Mouse (Mus musculus): ENCODE data around the gene Pam16. TPM values are rescaled to one million over a fixed set of nuclear protein-coding genes. Genes with fewer than 3 reads are reported as not detected.

Gene Pam16
- polyA plus RNA-seq, 1 experiment = 121 TPM

DNA sequence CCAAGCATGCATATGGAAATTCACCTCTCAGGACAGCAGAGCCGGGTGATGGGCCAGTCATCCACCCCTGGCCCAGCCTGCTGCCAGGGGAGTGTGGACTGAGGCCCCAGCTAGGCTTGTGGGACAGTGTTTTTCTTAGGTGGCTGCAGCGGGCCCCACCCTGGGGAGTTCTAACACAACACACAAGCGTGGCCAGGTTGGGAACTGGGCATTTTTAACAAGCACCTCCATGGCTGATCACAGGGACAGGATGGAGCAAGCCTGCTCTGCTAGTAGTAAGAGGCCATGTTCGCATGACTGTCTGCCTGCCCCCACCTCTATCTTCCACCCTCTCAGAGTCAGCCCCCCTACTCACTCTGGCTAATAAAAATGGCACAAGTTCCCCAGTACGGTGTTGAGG is 26.7 kb downstream of the Pam16 start:
- TF ChIP-seq CTCF (IDR thresholded peaks at IDR 0.05; ENCODE audit: borderline replicate concordance, extremely low read depth, insufficient read depth, insufficient read length) (no peak), POLR2A (IDR thresholded peaks at IDR 0.05; ENCODE audit: borderline replicate concordance, extremely low read depth, insufficient read depth, insufficient read length, poor library complexity, severe bottlenecking) (no peak)
- DNase-seq (ENCODE audit: low read depth) = no peak

DNA sequence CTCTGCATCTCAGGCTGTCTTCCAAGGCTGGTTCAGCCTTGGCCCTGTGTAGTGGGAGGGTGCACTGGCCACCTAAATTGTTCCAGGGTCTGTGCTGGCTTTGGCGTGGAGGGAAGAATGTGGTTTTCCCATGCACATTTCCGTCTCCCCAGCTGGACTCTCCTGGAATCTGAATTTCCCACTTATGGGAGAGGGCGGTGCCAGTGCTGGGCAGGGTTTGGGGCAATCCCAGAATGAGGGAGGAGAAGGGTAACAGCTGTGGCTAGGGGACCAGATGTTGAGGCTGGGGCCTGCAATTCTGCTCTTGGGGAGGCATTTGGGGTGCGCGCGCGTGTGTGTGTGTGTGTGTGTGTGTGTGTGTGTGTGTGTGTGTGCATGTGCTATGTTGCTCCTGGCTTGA is 27.5 kb downstream of the Pam16 start:
- no peak for TF ChIP-seq CTCF (IDR thresholded peaks at IDR 0.05; ENCODE audit: borderline replicate concordance, extremely low read depth, insufficient read depth, insufficient read length)
- no peak for TF ChIP-seq POLR2A (IDR thresholded peaks at IDR 0.05; ENCODE audit: borderline replicate concordance, extremely low read depth, insufficient read depth, insufficient read length, poor library complexity, severe bottlenecking)
- no peak for DNase-seq (ENCODE audit: low read depth)

DNA sequence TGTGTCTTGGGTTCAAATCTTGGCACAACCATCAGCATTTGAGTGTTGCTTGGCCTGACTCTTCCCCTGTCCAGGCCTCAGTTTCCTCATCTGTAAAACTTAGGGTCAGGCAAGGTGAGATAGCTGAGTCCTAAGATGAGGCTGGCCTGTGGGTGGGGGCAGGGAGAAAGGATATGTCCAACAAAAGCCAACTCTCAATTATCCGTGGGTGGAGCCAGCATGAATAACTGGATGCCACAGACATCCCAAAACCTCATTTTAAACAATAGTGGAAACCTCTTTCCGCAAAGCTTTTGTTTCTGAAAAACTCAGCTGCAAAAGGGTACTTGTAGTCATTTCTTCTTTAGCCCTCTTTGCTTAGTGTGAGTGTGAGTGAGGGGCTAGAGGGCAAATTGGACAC is 28.0 kb downstream of the Pam16 start:
- no peak for DNase-seq (ENCODE audit: low read depth)
- TF ChIP-seq POLR2A (IDR thresholded peaks at IDR 0.05; ENCODE audit: borderline replicate concordance, extremely low read depth, insufficient read depth, insufficient read length, poor library complexity, severe bottlenecking) (no peak), CTCF (IDR thresholded peaks at IDR 0.05; ENCODE audit: borderline replicate concordance, extremely low read depth, insufficient read depth, insufficient read length) (no peak)

DNA sequence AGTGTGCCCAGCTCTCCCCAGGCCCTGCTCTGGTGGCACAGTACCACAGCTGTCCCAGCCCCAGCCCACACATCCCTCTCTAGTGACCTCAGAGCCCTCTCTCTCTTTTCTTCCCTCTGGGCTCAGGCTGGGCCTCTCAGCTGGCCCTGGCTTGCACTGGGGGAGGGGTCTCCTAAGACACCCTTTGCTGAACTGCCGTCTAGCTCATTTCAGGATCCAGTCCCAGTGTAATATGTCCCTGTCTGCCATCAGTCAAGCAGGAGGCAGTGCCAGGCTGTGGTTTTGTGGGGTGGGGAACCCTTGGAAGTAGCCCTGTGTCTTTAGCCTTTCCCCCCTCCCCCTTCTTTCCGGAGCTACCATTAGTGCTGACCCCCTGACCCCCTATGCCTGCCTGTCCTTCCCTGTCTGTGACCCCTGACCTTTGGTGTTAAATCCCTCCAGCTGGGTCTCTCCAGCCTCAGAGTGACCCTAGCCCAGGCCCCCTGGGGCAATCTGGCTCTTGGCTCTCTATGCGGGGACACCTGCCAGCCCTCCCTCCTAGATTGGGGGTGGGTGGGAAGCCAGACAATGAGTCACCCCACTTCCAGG is 28.6 kb downstream of the Pam16 start:
- TF ChIP-seq POLR2A (IDR thresholded peaks at IDR 0.05; ENCODE audit: borderline replicate concordance, extremely low read depth, insufficient read depth, insufficient read length, poor library complexity, severe bottlenecking) (no peak), CTCF (IDR thresholded peaks at IDR 0.05; ENCODE audit: borderline replicate concordance, extremely low read depth, insufficient read depth, insufficient read length) (no peak)
- peak; percentile 44 for DNase-seq (ENCODE audit: low read depth)

DNA sequence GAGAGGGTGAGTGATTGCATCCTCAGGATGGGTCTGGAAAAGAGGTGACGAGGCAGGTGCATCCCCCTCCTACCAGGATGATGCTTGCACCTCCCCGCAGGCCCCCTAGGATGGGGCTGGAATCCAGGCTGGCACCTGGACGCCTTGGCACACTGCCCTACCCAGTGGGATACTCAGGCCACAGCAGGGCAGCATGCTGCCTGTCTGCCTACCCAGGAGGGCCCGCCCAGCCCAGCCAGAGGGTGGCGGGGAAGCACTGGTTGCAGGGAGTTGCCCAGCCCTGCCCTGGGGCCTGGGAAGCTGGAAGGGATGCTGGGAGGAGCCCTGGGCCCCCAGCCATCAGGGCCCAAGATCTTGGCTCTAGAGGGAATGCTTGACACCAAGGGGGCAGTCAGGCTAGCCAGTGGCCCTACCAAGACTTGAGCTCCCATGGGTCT is 29.2 kb downstream of the Pam16 start:
- peak; percentile 52 for DNase-seq (ENCODE audit: low read depth)
- TF ChIP-seq CTCF (IDR thresholded peaks at IDR 0.05; ENCODE audit: borderline replicate concordance, extremely low read depth, insufficient read depth, insufficient read length) (no peak), POLR2A (IDR thresholded peaks at IDR 0.05; ENCODE audit: borderline replicate concordance, extremely low read depth, insufficient read depth, insufficient read length, poor library complexity, severe bottlenecking) (no peak)

DNA sequence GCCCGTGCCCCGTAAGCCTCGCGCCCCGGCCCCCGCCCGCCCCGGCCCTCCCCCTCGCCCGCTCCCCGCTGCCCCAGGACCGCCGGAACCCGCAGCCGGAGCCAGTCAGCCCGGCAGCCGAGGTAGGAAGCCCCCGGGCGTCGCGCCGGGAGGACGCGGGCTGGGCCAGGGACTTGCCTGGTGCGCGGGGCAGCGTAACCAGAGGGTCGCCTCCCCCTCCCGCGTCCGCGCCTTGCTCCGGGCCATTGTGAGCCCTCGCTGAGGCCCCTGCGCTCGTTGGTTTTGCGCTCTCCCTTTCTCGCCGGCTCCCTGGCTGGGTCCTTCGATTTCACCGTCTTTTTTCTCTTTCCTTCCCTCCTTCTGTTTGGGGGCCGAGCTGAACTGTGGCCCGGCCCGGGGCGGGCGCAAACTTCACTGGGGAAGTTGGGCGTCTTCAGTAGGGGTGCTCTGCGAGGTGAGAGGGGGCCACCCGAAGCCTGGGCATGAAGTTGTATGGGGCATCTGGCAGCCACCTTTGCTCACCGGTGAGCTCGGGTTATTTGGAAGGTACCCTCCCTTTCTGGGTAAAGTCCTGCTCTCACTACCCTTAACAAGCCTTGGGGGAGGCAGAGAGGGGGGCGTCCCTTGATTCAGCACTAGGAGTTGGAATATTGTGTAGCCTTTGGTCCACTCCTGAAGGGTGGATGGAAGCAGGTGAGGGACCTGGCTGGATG is 29.8 kb downstream of the Pam16 start:
- TF ChIP-seq POLR2A (IDR thresholded peaks at IDR 0.05; ENCODE audit: borderline replicate concordance, extremely low read depth, insufficient read depth, insufficient read length, poor library complexity, severe bottlenecking) (no peak), CTCF (IDR thresholded peaks at IDR 0.05; ENCODE audit: borderline replicate concordance, extremely low read depth, insufficient read depth, insufficient read length) (no peak)
- peak; percentile 65 for DNase-seq (ENCODE audit: low read depth)

DNA sequence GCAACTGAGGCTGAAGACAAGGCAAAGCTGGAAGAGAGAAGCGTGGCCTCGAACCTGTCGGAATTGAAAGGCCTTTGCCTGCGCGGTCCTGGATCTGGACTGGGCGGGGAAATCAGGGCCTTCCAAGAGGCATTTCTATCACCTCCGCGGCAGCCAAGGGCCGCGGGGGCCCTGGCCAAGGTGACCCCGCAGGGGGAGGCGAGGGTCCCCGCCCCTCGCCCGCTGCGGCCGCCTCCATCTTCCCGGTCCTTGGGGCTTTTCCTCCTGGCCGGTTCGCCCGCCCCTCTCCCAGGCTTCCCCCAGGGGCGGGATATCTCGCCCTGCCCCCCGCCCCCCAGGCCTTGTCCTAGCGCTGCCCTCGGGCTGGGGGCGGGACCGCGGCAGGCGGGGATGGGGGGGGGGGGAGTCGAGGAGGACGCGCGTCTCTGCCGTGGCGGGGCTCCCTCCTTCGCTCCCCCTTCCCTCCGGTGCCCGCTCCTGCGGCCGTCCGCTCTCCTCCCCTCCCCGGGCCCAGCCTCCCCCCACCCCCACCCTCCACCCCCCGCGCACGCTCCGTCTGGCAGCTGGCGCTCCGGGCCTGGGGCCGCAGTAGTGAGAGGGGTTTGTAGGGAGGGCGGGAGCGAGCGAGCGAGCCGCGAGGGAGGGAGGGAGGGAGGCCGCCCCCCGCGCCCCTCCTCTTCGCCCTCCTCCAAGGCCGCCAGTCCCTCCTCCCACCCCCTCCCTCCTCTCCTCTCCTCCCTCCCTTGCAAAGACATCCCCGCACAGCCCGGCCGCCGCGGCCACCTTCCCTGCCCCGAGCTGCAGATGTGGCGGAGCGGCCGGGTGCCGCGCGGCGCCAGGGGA is 30.6 kb downstream of the Pam16 start, which contains the start of gene Glis2:
Gene Glis2, plus strand, starts transcription at position 743 of the 843 bp plus-strand sequence.
- TF ChIP-seq CTCF (IDR thresholded peaks at IDR 0.05; ENCODE audit: borderline replicate concordance, extremely low read depth, insufficient read depth, insufficient read length) (no peak), POLR2A (IDR thresholded peaks at IDR 0.05; ENCODE audit: borderline replicate concordance, extremely low read depth, insufficient read depth, insufficient read length, poor library complexity, severe bottlenecking) (peak; percentile 77)

DNA sequence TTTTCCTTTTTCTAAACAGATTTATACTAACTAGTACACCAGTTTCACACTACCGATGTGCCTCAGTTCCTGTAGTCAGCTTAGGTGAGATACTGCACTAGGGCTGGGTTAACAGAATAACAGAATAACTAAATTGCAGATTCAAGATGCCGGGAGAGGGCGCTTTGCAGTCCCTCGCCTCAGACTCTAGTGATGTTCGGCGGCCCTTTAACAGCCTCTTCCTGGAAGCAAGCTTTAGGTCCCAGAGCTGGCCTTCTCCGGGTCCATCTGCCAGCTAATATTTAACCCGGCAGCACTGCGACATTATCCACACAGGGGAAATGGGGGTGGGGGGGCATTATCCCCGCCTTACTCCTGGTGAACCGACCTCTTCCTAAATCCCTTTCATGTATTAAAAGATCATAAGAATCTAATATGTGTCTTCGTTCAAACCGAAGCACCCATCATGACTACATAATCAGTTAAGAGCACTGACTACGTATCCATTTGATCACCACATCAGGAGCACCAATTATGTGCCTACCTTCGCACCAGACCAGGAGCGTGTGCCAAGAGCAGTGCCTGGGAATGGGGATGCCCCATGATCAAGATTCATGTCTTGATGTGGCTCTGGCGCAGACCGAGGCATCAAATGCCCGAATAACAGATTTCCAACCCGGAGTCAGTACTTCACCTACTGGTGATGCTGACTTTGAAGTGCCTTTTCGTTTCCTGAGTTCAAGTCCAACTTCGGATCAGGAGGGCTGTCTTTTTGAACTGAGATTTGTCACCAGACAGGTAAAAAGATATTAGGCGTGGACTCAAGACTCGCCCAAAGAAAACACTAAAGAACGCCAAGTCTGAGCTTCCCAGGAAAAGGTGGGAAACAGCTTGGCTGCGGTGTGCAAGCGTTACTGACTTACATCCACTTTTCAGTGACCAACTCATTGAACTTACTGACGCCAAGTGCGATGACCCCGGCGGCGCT is 31.6 kb downstream of the Pam16 start:
- peak; percentile 85 for DNase-seq (ENCODE audit: low read depth)
- TF ChIP-seq CTCF (IDR thresholded peaks at IDR 0.05; ENCODE audit: borderline replicate concordance, extremely low read depth, insufficient read depth, insufficient read length) (peak; percentile 58), POLR2A (IDR thresholded peaks at IDR 0.05; ENCODE audit: borderline replicate concordance, extremely low read depth, insufficient read depth, insufficient read length, poor library complexity, severe bottlenecking) (no peak)

More for the DNA sequence above, 30.6 kb downstream of the Pam16 start, which contains the start of gene Glis2:
- peak; percentile 98 for DNase-seq (ENCODE audit: low read depth)

DNA sequence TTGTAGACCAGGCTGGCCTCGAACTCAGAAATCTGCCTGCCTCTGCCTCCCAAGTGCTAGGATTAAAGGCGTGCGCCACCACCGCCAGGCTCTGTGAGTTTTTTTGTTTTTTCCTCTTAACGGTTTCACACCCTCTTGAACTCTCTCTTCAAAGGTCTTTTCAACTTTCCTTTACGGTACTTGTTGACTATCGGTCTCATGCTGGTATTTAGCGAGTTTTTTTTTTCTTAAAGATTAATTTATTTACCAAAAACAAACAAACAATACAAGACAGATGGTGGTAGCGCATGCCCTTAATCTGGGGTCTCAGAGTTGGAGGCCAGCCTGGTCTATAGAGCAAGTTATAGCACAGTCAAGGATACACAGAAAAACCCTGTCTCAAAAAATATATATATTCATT is 34.6 kb downstream of the Pam16 start:
- TF ChIP-seq POLR2A (IDR thresholded peaks at IDR 0.05; ENCODE audit: borderline replicate concordance, extremely low read depth, insufficient read depth, insufficient read length, poor library complexity, severe bottlenecking) (no peak), CTCF (IDR thresholded peaks at IDR 0.05; ENCODE audit: borderline replicate concordance, extremely low read depth, insufficient read depth, insufficient read length) (no peak)
- DNase-seq (ENCODE audit: low read depth) = no peak

DNA sequence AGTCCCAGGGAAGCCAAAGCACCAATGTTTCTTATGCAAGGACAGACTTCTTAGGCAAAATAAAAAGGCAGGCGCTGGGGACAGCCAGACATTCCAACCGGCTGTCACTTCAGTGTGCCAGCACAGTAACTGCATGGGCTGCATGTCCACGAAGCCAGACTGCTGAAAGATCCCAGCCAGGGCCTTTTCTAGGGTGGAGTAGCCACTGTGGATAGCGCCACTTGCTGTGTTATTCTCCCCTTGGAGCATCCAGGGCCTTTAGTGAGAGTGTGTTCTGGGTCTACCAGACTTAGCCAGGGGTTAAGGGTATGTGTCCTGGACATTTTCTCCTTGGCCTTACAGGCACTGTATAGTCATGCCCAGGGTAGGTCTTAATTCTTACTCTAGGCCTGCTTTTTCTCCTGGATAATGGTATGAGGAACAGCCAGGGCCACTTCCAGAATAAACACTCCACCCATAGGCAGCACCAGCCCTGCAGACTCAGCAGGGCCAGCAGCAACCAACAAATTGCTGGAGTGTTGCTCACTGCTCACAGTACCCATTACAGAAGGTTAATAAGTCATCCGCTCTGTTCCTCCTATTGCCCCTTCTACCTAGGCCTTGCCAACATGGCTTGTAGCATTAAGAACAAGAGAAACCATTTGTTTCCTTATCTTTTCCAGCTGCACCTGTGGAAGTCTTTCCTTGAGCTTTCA is 37.1 kb downstream of the Pam16 start:
- peak; percentile 28 for DNase-seq (ENCODE audit: low read depth)
- TF ChIP-seq POLR2A (IDR thresholded peaks at IDR 0.05; ENCODE audit: borderline replicate concordance, extremely low read depth, insufficient read depth, insufficient read length, poor library complexity, severe bottlenecking) = no peak
- no peak for TF ChIP-seq CTCF (IDR thresholded peaks at IDR 0.05; ENCODE audit: borderline replicate concordance, extremely low read depth, insufficient read depth, insufficient read length)
